Mouse (Mus musculus): ENCODE measurements around the gene Spg21. TPM values are rescaled to one million over a fixed set of nuclear protein-coding genes. Genes with fewer than 3 reads are reported as not detected.

Gene Spg21
- polyA plus RNA-seq, 1 experiment from 2014 or later = 28.0 TPM

- Histone ChIP-seq H3K36me3 (peaks cover 8% of the 10 kb centered on the region), H3K27ac (no peak overlapping the region), H3K4me3 (replicated peaks) (no peak overlapping the region), H3K9ac (no peak overlapping the region), H3K27me3 (peaks cover 4% of the 10 kb centered on the region), H3K4me1 (replicated peaks) (peaks cover 16% of the 10 kb centered on the region), H3K9me3 (replicated peaks) (no peaks in the 10 kb centered on the region), H3K4me2 (no peak overlapping the region)
- WGBS (ENCODE audit: insufficient replicate concordance) = 49% methylated on average over 5 of the region's 5 CpGs
- no peak for ATAC-seq (ENCODE audit: low read depth)
- DNase-seq = peak; percentile 58
These were observed 26.6 kb upstream of the Spg21 start for GRCm38 (mm10) chr9:65434140-65434539.

DNA sequence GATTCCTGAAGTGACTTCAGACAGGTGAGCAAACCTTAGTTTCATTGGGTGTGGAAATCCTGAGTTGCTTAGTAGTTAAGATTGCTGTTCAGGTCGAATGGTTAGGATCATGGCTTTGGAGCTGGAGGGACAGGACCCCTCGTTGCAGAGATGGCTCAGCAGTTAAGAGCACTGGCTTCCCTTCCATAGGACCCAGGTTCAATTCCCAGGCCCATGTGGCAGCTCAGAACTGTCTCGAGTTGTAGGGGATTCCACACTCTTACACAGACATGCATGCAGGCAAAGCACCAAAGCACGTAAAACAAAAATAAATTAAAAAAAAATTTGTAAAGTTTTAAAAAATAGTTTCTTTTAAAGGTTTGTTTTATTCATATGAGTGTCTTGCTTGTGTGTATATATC, 25.5 kb upstream of the Spg21 start:
- Histone ChIP-seq H3K9me3 (replicated peaks) (no peaks in the 10 kb centered on the region), H3K4me1 (replicated peaks) (peaks cover 16% of the 10 kb centered on the region), H3K27me3 (peaks cover 4% of the 10 kb centered on the region), H3K36me3 (peaks cover 9% of the 10 kb centered on the region), H3K4me2 (no peak overlapping the region), H3K27ac (no peak overlapping the region), H3K9ac (no peak overlapping the region), H3K4me3 (replicated peaks) (no peak overlapping the region)
- ATAC-seq (ENCODE audit: low read depth) = 0 out of 2 replicates have a peak, but pooled peaks have one; percentile 7
- no peak for DNase-seq
- 66% methylated on average over 4 of the region's 4 CpGs for WGBS (ENCODE audit: insufficient replicate concordance)

- ATAC-seq (ENCODE audit: low read depth) (peak; percentile 91), DNase-seq (peak; percentile 92)
- H3K27ac ChIP-seq = peak within 1 kb of the TSS; percentile 43; the same call in 1 of the 2 replicates
- WGBS (ENCODE audit: insufficient replicate concordance) = under 1% methylated on average over 54 of the region's 54 CpGs
- peaks cover 4% of the 10 kb centered on the region for H3K27me3 ChIP-seq
- peak within 1 kb of the TSS; percentile 88 for H3K9ac ChIP-seq
- peak within 1 kb of the TSS; percentile 83 for H3K4me2 ChIP-seq
- H3K36me3 ChIP-seq = peaks cover 15% of the 10 kb centered on the region
- peak within 1 kb of the TSS; percentile 98 for H3K4me3 ChIP-seq (replicated peaks)
- peaks cover 16% of the 10 kb centered on the region for H3K4me1 ChIP-seq (replicated peaks)
- H3K9me3 ChIP-seq (replicated peaks) = no peaks in the 10 kb centered on the region
These were observed 25.0 kb upstream of the Spg21 start, which contains the start of gene Mtfmt for GRCm38 (mm10) chr9:65435671-65436301. Gene Mtfmt (plus strand): TSS chr9:65435782.

GRCm38 (mm10) chr9:65444692-65445091, 16.1 kb upstream of the Spg21 start:
- H3K4me2 ChIP-seq = no peak overlapping the region
- 88% methylated on average over 4 of the region's 4 CpGs for WGBS (ENCODE audit: insufficient replicate concordance)
- no peak overlapping the region for H3K9ac ChIP-seq
- no peak overlapping the region for H3K27ac ChIP-seq
- no peaks in the 10 kb centered on the region for H3K27me3 ChIP-seq
- DNase-seq = no peak
- H3K4me1 ChIP-seq (replicated peaks) = no peaks in the 10 kb centered on the region
- ATAC-seq (ENCODE audit: low read depth) = no peak
- H3K36me3 ChIP-seq = peaks cover 70% of the 10 kb centered on the region
- no peaks in the 10 kb centered on the region for H3K9me3 ChIP-seq (replicated peaks)
- H3K4me3 ChIP-seq (replicated peaks) = no peak overlapping the region

DNA sequence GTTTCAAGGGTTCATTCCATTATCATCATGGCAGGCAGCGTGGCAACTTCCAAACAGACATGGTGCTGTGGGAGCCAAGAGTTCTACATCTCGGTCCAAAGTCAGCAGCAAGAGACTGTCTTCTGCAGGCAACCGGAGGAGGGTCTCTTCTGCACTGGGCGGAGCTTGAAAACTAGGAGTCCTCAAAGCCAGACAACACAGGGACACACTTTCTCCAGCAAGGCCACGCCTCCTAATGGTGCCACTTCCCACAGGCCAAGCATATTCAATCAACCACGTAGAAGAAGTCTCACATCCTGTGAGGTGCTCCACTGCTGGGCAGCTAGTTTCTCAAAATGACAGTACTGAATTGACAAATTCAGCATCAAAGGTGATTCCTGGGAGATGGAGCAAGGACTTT, 12.8 kb upstream of the Spg21 start:
- no peak overlapping the region for H3K4me3 ChIP-seq (replicated peaks)
- H3K9ac ChIP-seq = no peak overlapping the region
- no peaks in the 10 kb centered on the region for H3K27me3 ChIP-seq
- no peaks in the 10 kb centered on the region for H3K9me3 ChIP-seq (replicated peaks)
- DNase-seq = no peak
- no peak overlapping the region for H3K4me2 ChIP-seq
- H3K27ac ChIP-seq = no peak overlapping the region
- no peak for ATAC-seq (ENCODE audit: low read depth)
- peaks cover 69% of the 10 kb centered on the region for H3K36me3 ChIP-seq
- WGBS (ENCODE audit: insufficient replicate concordance) = 79% methylated on average over 6 of the region's 6 CpGs
- no peaks in the 10 kb centered on the region for H3K4me1 ChIP-seq (replicated peaks)

- 78% methylated on average over 2 of the region's 2 CpGs for WGBS (ENCODE audit: insufficient replicate concordance)
- peaks cover 29% of the 10 kb centered on the region for H3K4me1 ChIP-seq (replicated peaks)
- ATAC-seq (ENCODE audit: low read depth) (no peak), DNase-seq (no peak)
- H3K9ac ChIP-seq = no peak overlapping the region
- H3K4me2 ChIP-seq = no peak overlapping the region
- H3K27me3 ChIP-seq = no peaks in the 10 kb centered on the region
- no peak overlapping the region for H3K27ac ChIP-seq
- H3K4me3 ChIP-seq (replicated peaks) = no peak overlapping the region
- no peaks in the 10 kb centered on the region for H3K9me3 ChIP-seq (replicated peaks)
- no peaks in the 10 kb centered on the region for H3K36me3 ChIP-seq
These were observed 1.8 kb upstream of the Spg21 start for GRCm38 (mm10) chr9:65458975-65459374.

- 69% methylated on average over 3 of the region's 3 CpGs for WGBS (ENCODE audit: insufficient replicate concordance)
- H3K4me1 ChIP-seq (replicated peaks) = peaks cover 39% of the 10 kb centered on the region
- H3K4me2 ChIP-seq = peak overlapping the region; percentile 85; the same call in 1 of the 2 replicates
- H3K27me3 ChIP-seq = no peaks in the 10 kb centered on the region
- H3K36me3 ChIP-seq = 0 out of 2 replicates have a peak, but pooled peaks cover under 1% of the 10 kb centered on the region
- no peak overlapping the region for H3K9ac ChIP-seq
- ATAC-seq (ENCODE audit: low read depth) (no peak), DNase-seq (no peak)
- no peaks in the 10 kb centered on the region for H3K9me3 ChIP-seq (replicated peaks)
- H3K27ac ChIP-seq = no peak overlapping the region
- H3K4me3 ChIP-seq (replicated peaks) = no peak overlapping the region
These were observed 549 bp upstream of the Spg21 start for GRCm38 (mm10) chr9:65460198-65460597.

- WGBS (ENCODE audit: insufficient replicate concordance) = 82% methylated on average over 5 of the region's 5 CpGs
- H3K4me3 ChIP-seq (replicated peaks) = no peak overlapping the region
- ATAC-seq (ENCODE audit: low read depth) = no peak
- H3K4me1 ChIP-seq (replicated peaks) = peaks cover 39% of the 10 kb centered on the region
- H3K9me3 ChIP-seq (replicated peaks) = no peaks in the 10 kb centered on the region
- no peak overlapping the region for H3K27ac ChIP-seq
- DNase-seq = no peak
- no peak overlapping the region for H3K4me2 ChIP-seq
- H3K36me3 ChIP-seq = peaks cover 13% of the 10 kb centered on the region
- no peak overlapping the region for H3K9ac ChIP-seq
- no peaks in the 10 kb centered on the region for H3K27me3 ChIP-seq
These were observed 1.8 kb downstream of the Spg21 start for GRCm38 (mm10) chr9:65462544-65462943.

DNA sequence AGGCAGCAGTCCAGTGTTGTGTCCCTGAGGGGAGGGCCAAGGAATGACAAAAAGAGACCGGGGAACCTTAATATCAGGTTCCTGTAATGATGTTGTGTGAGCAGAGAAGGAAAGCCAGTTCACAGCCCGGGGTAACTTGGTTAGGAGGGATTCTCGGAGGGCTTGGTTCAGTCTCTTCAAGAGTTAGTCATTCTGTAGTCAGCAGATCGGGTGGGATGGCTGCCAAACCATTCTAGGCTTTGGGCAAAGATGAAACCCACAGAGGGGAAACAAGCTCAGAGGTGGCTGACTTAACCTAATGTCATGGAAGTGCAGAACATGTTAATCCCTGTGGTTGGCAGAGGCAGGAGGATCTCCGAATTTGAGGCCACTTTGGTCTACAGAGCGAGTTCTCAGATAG, 3.4 kb downstream of the Spg21 start:
- no peak overlapping the region for H3K27ac ChIP-seq
- DNase-seq = no peak
- 72% methylated on average over 6 of the region's 6 CpGs for WGBS (ENCODE audit: insufficient replicate concordance)
- H3K4me1 ChIP-seq (replicated peaks) = peaks cover 39% of the 10 kb centered on the region
- no peak for ATAC-seq (ENCODE audit: low read depth)
- no peaks in the 10 kb centered on the region for H3K9me3 ChIP-seq (replicated peaks)
- no peak overlapping the region for H3K4me2 ChIP-seq
- H3K27me3 ChIP-seq = no peaks in the 10 kb centered on the region
- H3K4me3 ChIP-seq (replicated peaks) = no peak overlapping the region
- peaks cover 13% of the 10 kb centered on the region for H3K36me3 ChIP-seq
- no peak overlapping the region for H3K9ac ChIP-seq

DNA sequence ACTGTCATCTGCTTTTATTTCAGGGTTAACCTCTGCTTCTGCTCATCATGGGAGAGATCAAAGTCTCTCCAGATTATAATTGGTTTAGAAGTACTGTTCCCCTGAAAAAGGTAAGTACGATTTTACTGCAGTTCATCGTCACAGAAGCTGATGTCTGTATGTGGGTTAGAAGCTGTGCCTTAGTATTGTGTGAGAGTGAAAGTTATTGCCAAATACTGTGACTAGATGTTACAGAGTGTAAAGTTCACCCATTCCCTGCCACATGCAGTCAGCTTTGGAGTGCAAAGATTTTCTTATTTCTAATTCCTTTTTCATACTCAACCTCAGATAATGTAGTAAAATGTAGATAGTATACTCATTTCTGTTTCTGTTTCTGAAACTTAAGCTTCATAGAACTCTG, 4.5 kb downstream of the Spg21 start:
- Histone ChIP-seq H3K4me3 (replicated peaks) (no peak overlapping the region), H3K4me1 (replicated peaks) (peaks cover 37% of the 10 kb centered on the region), H3K27ac (no peak overlapping the region), H3K36me3 (peaks cover 19% of the 10 kb centered on the region), H3K4me2 (no peak overlapping the region), H3K27me3 (no peaks in the 10 kb centered on the region), H3K9me3 (replicated peaks) (no peaks in the 10 kb centered on the region), H3K9ac (no peak overlapping the region)
- ATAC-seq (ENCODE audit: low read depth) = no peak
- WGBS (ENCODE audit: insufficient replicate concordance) = 88% methylated on average over 2 of the region's 2 CpGs
- no peak for DNase-seq

- 71% methylated on average over 11 of the region's 11 CpGs for WGBS (ENCODE audit: insufficient replicate concordance)
- Histone ChIP-seq H3K9ac (no peak overlapping the region), H3K36me3 (peaks cover 19% of the 10 kb centered on the region), H3K27ac (peak overlapping the region; percentile 48; the same call in 1 of the 2 replicates), H3K4me2 (no peak overlapping the region), H3K4me3 (replicated peaks) (no peak overlapping the region), H3K9me3 (replicated peaks) (no peaks in the 10 kb centered on the region), H3K27me3 (no peaks in the 10 kb centered on the region), H3K4me1 (replicated peaks) (peaks cover 14% of the 10 kb centered on the region; the same call in 1 of the 2 replicates)
- no peak for ATAC-seq (ENCODE audit: low read depth)
- no peak for DNase-seq
These were observed 6.9 kb downstream of the Spg21 start for GRCm38 (mm10) chr9:65467686-65468085.

GRCm38 (mm10) chr9:65472769-65473168, 12.0 kb downstream of the Spg21 start:
- peaks cover 5% of the 10 kb centered on the region; the same call in 1 of the 2 replicates for H3K36me3 ChIP-seq
- no peaks in the 10 kb centered on the region for H3K27me3 ChIP-seq
- H3K9me3 ChIP-seq (replicated peaks) = no peaks in the 10 kb centered on the region
- DNase-seq (no peak), ATAC-seq (ENCODE audit: low read depth) (no peak)
- H3K4me3 ChIP-seq (replicated peaks) = no peak overlapping the region
- no peak overlapping the region for H3K27ac ChIP-seq
- no peak overlapping the region for H3K4me2 ChIP-seq
- H3K9ac ChIP-seq = no peak overlapping the region
- no peaks in the 10 kb centered on the region for H3K4me1 ChIP-seq (replicated peaks)
- WGBS (ENCODE audit: insufficient replicate concordance) = 67% methylated on average over 4 of the region's 4 CpGs
